Mouse (Mus musculus) myocyte (in vitro differentiated cells): ENCODE measurements at regions not wholly inside any gene's neighbourhood (a gene's known extent, or its start where the extent isn't known, plus 50 kb on each side); places are given as distances from the start of the nearest gene placed in this dataset.

ENCODE experiments used
- MYOG ChIP-seq, 3 experiments: IDR thresholded peaks; one replicate each; pipeline ENCODE4 v1.6.1; 2011; ENCODE audit warnings: control low read depth in 2 of 3, low read depth in 2 of 3, mild to moderate bottlenecking in 2 of 3; ENCODE audit not compliant: insufficient read length in 2 of 3, control insufficient read depth in 1 of 3, insufficient read depth in 1 of 3
- POLR2A ChIP-seq: IDR thresholded peaks from one replicate; pipeline ENCODE4 v1.6.1; 2011; ENCODE audit warnings: low read depth, mild to moderate bottlenecking, control low read depth, moderate library complexity; ENCODE audit not compliant: insufficient read length
- TCF3 ChIP-seq: IDR thresholded peaks from one replicate; pipeline ENCODE4 v1.6.1; 2011; ENCODE audit warnings: low read depth, control low read depth; ENCODE audit not compliant: insufficient read length

GRCm38 (mm10) chr5:75403531-75403930, 171.2 kb upstream of the Kit start:
- TF ChIP-seq POLR2A (no peak), MYOG (IDR thresholded peaks at IDR 0.05; ENCODE audit: control insufficient read depth in 1 of 3, insufficient read depth in 1 of 3, insufficient read length in 2 of 3, low read depth in 2 of 3) (no peak), TCF3 (no peak)
